18 mouse cellular contexts compared by ENCODE assay signal in genomic region chr9:21133064-21133707, GRCm38 (mm10). TPM values are rescaled to one million over a fixed set of nuclear protein-coding genes. Genes with fewer than 3 reads are reported as not detected.
DNase-seq lines count a peak whose midpoint lies in the region; ATAC-seq and TF ChIP-seq lines count a peak whose summit lies in the region.
"Had no signal": no experiment of that assay in that cellular context is flagged by ENCODE, and none has a peak within 500 bp of the region (broad histone marks: within the 10 kb centered on the region; RNA-seq: fewer than 3 reads in every experiment).

No protein-coding gene starts in this region.

- H3K9ac ChIP-seq in heart, postnatal 0 days (replicated peaks; ENCODE audit: low read depth, low read length) = no peak overlapping the region
- no peak overlapping the region for H3K9ac ChIP-seq in heart, embryonic 12.5 days
- no peak overlapping the region for H3K9ac ChIP-seq in intestine, postnatal 0 days (ENCODE audit: low read depth, low read length)
- H3K9ac ChIP-seq: embryonic facial prominence, embryonic 12.5 days; liver, embryonic 13.5 days; neural tube, embryonic 13.5 days had no signal

- H3K27me3 ChIP-seq in heart, postnatal 0 days (ENCODE audit: control insufficient read depth, insufficient read depth, low read length) = no peaks in the 10 kb centered on the region
- H3K27me3 ChIP-seq in heart, embryonic 12.5 days (replicated peaks) = no peaks in the 10 kb centered on the region
- H3K27me3 ChIP-seq in intestine, postnatal 0 days (replicated peaks; ENCODE audit: control insufficient read depth, insufficient read depth, low read length) = no peaks in the 10 kb centered on the region
- H3K27me3 ChIP-seq: embryonic facial prominence, embryonic 12.5 days; liver, embryonic 13.5 days; neural tube, embryonic 13.5 days had no signal

- 0 out of 2 replicates have a peak, but pooled peaks have one; percentile 9 for TF ChIP-seq CTCF in heart, postnatal 0 days (IDR thresholded peaks at IDR 0.05; ENCODE audit: low read depth)
- TF ChIP-seq CTCF in intestine, postnatal 0 days (IDR thresholded peaks at IDR 0.05; ENCODE audit: low read depth) = no peak

- H3K9me3 ChIP-seq in heart, postnatal 0 days (replicated peaks; ENCODE audit: control insufficient read depth, low read length) = no peaks in the 10 kb centered on the region
- H3K9me3 ChIP-seq in heart, embryonic 12.5 days (replicated peaks) = no peaks in the 10 kb centered on the region
- H3K9me3 ChIP-seq in intestine, postnatal 0 days (ENCODE audit: control insufficient read depth) = no peaks in the 10 kb centered on the region
- H3K9me3 ChIP-seq: embryonic facial prominence, embryonic 12.5 days; liver, embryonic 13.5 days; neural tube, embryonic 13.5 days had no signal

- no peak for DNase-seq in heart, postnatal 0 days (ENCODE audit: low spot score)
- peak; percentile 30 to 37 for DNase-seq in B cell, adult 2 months
- peak; percentile 75 for DNase-seq in thymus, postnatal 0 days (ENCODE audit: low spot score)
- no peak for DNase-seq in cerebellum, adult 11-12 months
- DNase-seq: adrenal gland, postnatal 10 days; cerebellum, postnatal 25 days; heart, adult 18-20 months; kidney, postnatal 14 days; liver, embryonic 13.5 days; right cerebral cortex, postnatal 4 days had no signal

- ATAC-seq in heart, postnatal 0 days (ENCODE audit: insufficient read depth, low read depth) = no peak
- ATAC-seq in heart, embryonic 12.5 days (ENCODE audit: insufficient number of reproducible peaks, low FRiP score) = no peak
- ATAC-seq in activated CD4-positive, CD25-positive, alpha-beta regulatory T cell, adult 4 months = peak; percentile 30
- ATAC-seq in intestine, postnatal 0 days = no peak
- ATAC-seq in erythroblast, adult 5-6 weeks (replicated peaks; ENCODE audit: low FRiP score, poor library complexity, severe bottlenecking) = no peak
- ATAC-seq: intestine, embryonic 16.5 days; midbrain, embryonic 16.5 days had no signal

- no peak for TF ChIP-seq EP300 in heart, postnatal 0 days (IDR thresholded peaks at IDR 0.05; ENCODE audit: low read depth)

- H3K4me1 ChIP-seq in heart, postnatal 0 days (ENCODE audit: control insufficient read depth, insufficient read depth) = peaks cover 11% of the 10 kb centered on the region; the same call in 1 of the 2 replicates
- peaks cover 31% of the 10 kb centered on the region for H3K4me1 ChIP-seq in heart, embryonic 12.5 days (replicated peaks)
- no peaks in the 10 kb centered on the region for H3K4me1 ChIP-seq in intestine, postnatal 0 days (replicated peaks; ENCODE audit: control insufficient read depth, insufficient read depth, low read length)

- no peak overlapping the region for H3K4me3 ChIP-seq in heart, postnatal 0 days (ENCODE audit: low read depth, low read length)
- H3K4me3 ChIP-seq in heart, embryonic 12.5 days = no peak overlapping the region
- no peak overlapping the region for H3K4me3 ChIP-seq in intestine, postnatal 0 days (ENCODE audit: low read depth, low read length)
- H3K4me3 ChIP-seq: embryonic facial prominence, embryonic 12.5 days; liver, embryonic 13.5 days; neural tube, embryonic 13.5 days had no signal

- 66% methylated on average over 9 of the region's 9 CpGs for WGBS in heart, postnatal 0 days
- 67% methylated on average over 9 of the region's 9 CpGs for WGBS in heart, embryonic 12.5 days
- 70% methylated on average over 9 of the region's 9 CpGs for WGBS in intestine, postnatal 0 days

- H3K36me3 ChIP-seq in heart, postnatal 0 days (replicated peaks; ENCODE audit: control insufficient read depth, insufficient read depth, low read length) = peaks cover 9% of the 10 kb centered on the region
- peaks cover 12% of the 10 kb centered on the region for H3K36me3 ChIP-seq in heart, embryonic 12.5 days
- peaks cover 10% of the 10 kb centered on the region for H3K36me3 ChIP-seq in intestine, postnatal 0 days (ENCODE audit: control insufficient read depth, insufficient read depth)

- H3K27ac ChIP-seq in heart, postnatal 0 days (ENCODE audit: low read depth) = no peak overlapping the region
- no peak overlapping the region for H3K27ac ChIP-seq in heart, embryonic 12.5 days (ENCODE audit: poor library complexity, severe bottlenecking)
- no peak overlapping the region for H3K27ac ChIP-seq in intestine, postnatal 0 days (ENCODE audit: low read depth, low read length)
- H3K27ac ChIP-seq: embryonic facial prominence, embryonic 12.5 days; liver, embryonic 13.5 days; neural tube, embryonic 13.5 days had no signal

- H3K4me2 ChIP-seq in heart, postnatal 0 days (ENCODE audit: low read depth, low read length) = no peak overlapping the region
- no peak overlapping the region for H3K4me2 ChIP-seq in heart, embryonic 12.5 days
- no peak overlapping the region for H3K4me2 ChIP-seq in intestine, postnatal 0 days (replicated peaks; ENCODE audit: low read depth)
- H3K4me2 ChIP-seq: embryonic facial prominence, embryonic 12.5 days; liver, embryonic 13.5 days; neural tube, embryonic 13.5 days had no signal

RNA-seq across cellular contexts. Expression of gene Tyk2, which starts 2.1 kb away (rescaled TPM):
- total RNA-seq in heart, postnatal 0 days (2014; rRNA removed; ENCODE audit: low replicate concordance) = 16.7 and 17.9 TPM in 2 replicates
- 7.7 and 8.3 TPM in 2 replicates for polyA plus RNA-seq in heart, postnatal 0 days (2015; fragmentation: Nextera tagmentation; extraction: Ambion mirVana)
- polyA plus RNA-seq in heart, embryonic 12.5 days (2016; fragmentation: Nextera tagmentation; extraction: Ambion mirVana) = 15.3 and 17.5 TPM in 2 replicates
- 10 to 100 TPM; 30.0 to 60.9 TPM for polyA plus RNA-seq in activated CD4-positive, CD25-positive, alpha-beta regulatory T cell, adult 4 months (2017; shearing (Covaris generic))
- 13.8 and 14.0 TPM in 2 replicates for polyA plus RNA-seq in thymus, postnatal 0 days (2015; fragmentation: Nextera tagmentation; extraction: Ambion mirVana)
- 8.0 and 9.2 TPM in 2 replicates for polyA plus RNA-seq in intestine, postnatal 0 days (2015; fragmentation: Nextera tagmentation; extraction: Ambion mirVana)
- 2.7 and 4.2 TPM in 2 replicates for total RNA-seq in erythroblast, adult 5-6 weeks (2015; ENCODE audit: low replicate concordance)
- total RNA-seq in erythroblast, adult 5-6 weeks (2017; ENCODE audit: low replicate concordance) = 3.3 and 5.3 TPM in 2 replicates

RNA-seq across cellular contexts. Expression of gene Cdc37, which starts 16.6 kb away (rescaled TPM):
- total RNA-seq in heart, postnatal 0 days (2014; rRNA removed; ENCODE audit: low replicate concordance) = 32.9 and 50.1 TPM in 2 replicates
- 176 and 183 TPM in 2 replicates for polyA plus RNA-seq in heart, postnatal 0 days (2015; fragmentation: Nextera tagmentation; extraction: Ambion mirVana)
- polyA plus RNA-seq in heart, embryonic 12.5 days (2016; fragmentation: Nextera tagmentation; extraction: Ambion mirVana) = 232 and 241 TPM in 2 replicates
- 100 to 1,000 TPM; 102 to 129 TPM for polyA plus RNA-seq in activated CD4-positive, CD25-positive, alpha-beta regulatory T cell, adult 4 months (2017; shearing (Covaris generic))
- polyA plus RNA-seq in thymus, postnatal 0 days (2015; fragmentation: Nextera tagmentation; extraction: Ambion mirVana) = 281 and 307 TPM in 2 replicates
- 113 and 115 TPM in 2 replicates for polyA plus RNA-seq in intestine, postnatal 0 days (2015; fragmentation: Nextera tagmentation; extraction: Ambion mirVana)
- 21.9 and 29.8 TPM in 2 replicates for total RNA-seq in erythroblast, adult 5-6 weeks (2015; ENCODE audit: low replicate concordance)
- 35.5 and 75.3 TPM in 2 replicates for total RNA-seq in erythroblast, adult 5-6 weeks (2017; ENCODE audit: low replicate concordance)

RNA-seq across cellular contexts. Expression of gene Pde4a, which starts 32.3 kb away (rescaled TPM):
- 10.2 and 14.6 TPM in 2 replicates for total RNA-seq in heart, postnatal 0 days (2014; rRNA removed; ENCODE audit: low replicate concordance)
- 16.6 and 17.5 TPM in 2 replicates for polyA plus RNA-seq in heart, postnatal 0 days (2015; fragmentation: Nextera tagmentation; extraction: Ambion mirVana)
- polyA plus RNA-seq in heart, embryonic 12.5 days (2016; fragmentation: Nextera tagmentation; extraction: Ambion mirVana) = 10.1 and 10.2 TPM in 2 replicates
- 1 to 10 TPM in 1 of 2 experiments, under 1 TPM in 1; 0.44 to 1.1 TPM for polyA plus RNA-seq in activated CD4-positive, CD25-positive, alpha-beta regulatory T cell, adult 4 months (2017; shearing (Covaris generic))
- 0.95 and 1.0 TPM in 2 replicates for polyA plus RNA-seq in thymus, postnatal 0 days (2015; fragmentation: Nextera tagmentation; extraction: Ambion mirVana)
- polyA plus RNA-seq in intestine, postnatal 0 days (2015; fragmentation: Nextera tagmentation; extraction: Ambion mirVana) = 2.8 and 3.5 TPM in 2 replicates
- 2.5 and 2.7 TPM in 2 replicates for total RNA-seq in erythroblast, adult 5-6 weeks (2015; ENCODE audit: low replicate concordance)
- 0.77 and 1.1 TPM in 2 replicates for total RNA-seq in erythroblast, adult 5-6 weeks (2017; ENCODE audit: low replicate concordance)

RNA-seq across cellular contexts. Expression of gene Raver1, which starts 41.4 kb away (rescaled TPM):
- total RNA-seq in heart, postnatal 0 days (2014; rRNA removed; ENCODE audit: low replicate concordance) = 40.8 and 48.3 TPM in 2 replicates
- polyA plus RNA-seq in heart, postnatal 0 days (2015; fragmentation: Nextera tagmentation; extraction: Ambion mirVana) = 15.5 and 15.9 TPM in 2 replicates
- 62.9 and 67.7 TPM in 2 replicates for polyA plus RNA-seq in heart, embryonic 12.5 days (2016; fragmentation: Nextera tagmentation; extraction: Ambion mirVana)
- 10 to 100 TPM; 22.8 to 25.1 TPM for polyA plus RNA-seq in activated CD4-positive, CD25-positive, alpha-beta regulatory T cell, adult 4 months (2017; shearing (Covaris generic))
- polyA plus RNA-seq in thymus, postnatal 0 days (2015; fragmentation: Nextera tagmentation; extraction: Ambion mirVana) = 33.2 and 45.9 TPM in 2 replicates
- 22.5 and 26.2 TPM in 2 replicates for polyA plus RNA-seq in intestine, postnatal 0 days (2015; fragmentation: Nextera tagmentation; extraction: Ambion mirVana)
- 4.0 and 11.7 TPM in 2 replicates for total RNA-seq in erythroblast, adult 5-6 weeks (2015; ENCODE audit: low replicate concordance)
- 3.8 and 7.8 TPM in 2 replicates for total RNA-seq in erythroblast, adult 5-6 weeks (2017; ENCODE audit: low replicate concordance)

RNA-seq across cellular contexts. Expression of gene Gm38431, which starts 41.4 kb away (rescaled TPM):
- 0.66 and 1.6 TPM in 2 replicates for total RNA-seq in heart, postnatal 0 days (2014; rRNA removed; ENCODE audit: low replicate concordance)
- polyA plus RNA-seq in heart, postnatal 0 days (2015; fragmentation: Nextera tagmentation; extraction: Ambion mirVana) = 0.34 TPM in 2 replicates
- polyA plus RNA-seq in heart, embryonic 12.5 days (2016; fragmentation: Nextera tagmentation; extraction: Ambion mirVana) = 1.8 and 2.0 TPM in 2 replicates
- 1 to 10 TPM in 1 of 2 experiments, under 1 TPM in 1; 0.67 to 3.2 TPM for polyA plus RNA-seq in activated CD4-positive, CD25-positive, alpha-beta regulatory T cell, adult 4 months (2017; shearing (Covaris generic))
- 1.2 and 1.6 TPM in 2 replicates for polyA plus RNA-seq in thymus, postnatal 0 days (2015; fragmentation: Nextera tagmentation; extraction: Ambion mirVana)
- 0.22 and 0.42 TPM in 2 replicates for polyA plus RNA-seq in intestine, postnatal 0 days (2015; fragmentation: Nextera tagmentation; extraction: Ambion mirVana)
- 19.4 and 20.9 TPM in 2 replicates for total RNA-seq in erythroblast, adult 5-6 weeks (2015; ENCODE audit: low replicate concordance)
- total RNA-seq in erythroblast, adult 5-6 weeks (2017; ENCODE audit: low replicate concordance) = 1.8 and 3.6 TPM in 2 replicates

Comparison
In these comparisons a context has a peak if more than half of its experiments do, and no peak if none do; other contexts are left out.
1. DNase-seq: peak in B cell, adult 2 months (2 of 2) and thymus, postnatal 0 days (single experiment); none in heart, postnatal 0 days (single experiment) and cerebellum, adult 11-12 months (single experiment).